Mouse (Mus musculus): ENCODE results near the gene Farp1. TPM values are rescaled to one million over a fixed set of nuclear protein-coding genes. Genes with fewer than 3 reads are reported as not detected.

Farp1 gene
- polyA plus RNA-seq, 1 experiment from 2014 or later, result 36.8 TPM

DNA sequence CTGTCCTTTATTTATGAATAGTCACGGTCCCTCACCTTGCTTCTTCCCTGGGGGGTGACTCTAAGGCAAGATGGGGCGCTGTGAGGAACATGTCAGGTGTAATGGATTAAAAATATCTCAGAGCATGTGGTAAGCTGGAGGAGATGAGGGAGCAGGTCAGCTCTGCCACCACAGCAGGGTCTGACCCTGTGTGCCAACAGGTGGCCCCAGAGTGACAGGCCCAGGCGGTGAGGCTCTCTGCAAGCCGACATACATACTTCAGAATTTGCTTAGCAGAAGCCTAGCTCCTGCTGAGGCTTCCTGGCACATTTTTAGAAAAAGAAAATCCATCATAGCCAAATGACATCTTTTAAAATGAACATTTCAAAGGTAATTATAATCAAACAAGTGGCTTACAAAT, 178.7 kb downstream of the Farp1 start:
- Histone ChIP-seq H3K4me3 (ENCODE audit: low read depth, low read length) (no peak overlapping the region), H3K27ac (ENCODE audit: low read depth) (no peak overlapping the region), H3K9me3 (ENCODE audit: low read depth, low read length) (no peaks in the 10 kb centered on the region), H3K27me3 (ENCODE audit: insufficient read depth, low read length) (no peaks in the 10 kb centered on the region), H3K4me1 (ENCODE audit: insufficient read depth) (peaks cover 10% of the 10 kb centered on the region; the same call in 1 of the 2 replicates), H3K36me3 (ENCODE audit: insufficient read depth) (peaks cover 9% of the 10 kb centered on the region; the same call in 1 of the 2 replicates), H3K4me2 (no peak overlapping the region), H3K9ac (no peak overlapping the region)
- ATAC-seq (ENCODE audit: insufficient read depth) (no peak), DNase-seq (no peak)
- 68% methylated on average over 4 of the region's 4 CpGs for WGBS
- no peak for TF ChIP-seq CTCF (IDR thresholded peaks at IDR 0.05; ENCODE audit: low read depth)

GRCm38 (mm10) chr14:121214636-121215257, 179.7 kb downstream of the Farp1 start:
- ATAC-seq (ENCODE audit: insufficient read depth), result no peak
- DNase-seq, result peak; percentile 41
- H3K9me3 ChIP-seq (ENCODE audit: low read depth, low read length), result no peaks in the 10 kb centered on the region
- H3K4me3 ChIP-seq (ENCODE audit: low read depth, low read length), result no peak overlapping the region
- TF ChIP-seq CTCF (IDR thresholded peaks at IDR 0.05; ENCODE audit: low read depth), result no peak
- H3K4me1 ChIP-seq (ENCODE audit: insufficient read depth), result peaks cover 10% of the 10 kb centered on the region; the same call in 1 of the 2 replicates
- H3K4me2 ChIP-seq, result no peak overlapping the region
- H3K9ac ChIP-seq, result no peak overlapping the region
- 67% methylated on average over 11 of the region's 11 CpGs for WGBS
- peak overlapping the region; percentile 82 for H3K27ac ChIP-seq (ENCODE audit: low read depth)
- H3K36me3 ChIP-seq (ENCODE audit: insufficient read depth), result peaks cover 9% of the 10 kb centered on the region; the same call in 1 of the 2 replicates
- no peaks in the 10 kb centered on the region for H3K27me3 ChIP-seq (ENCODE audit: insufficient read depth, low read length)

GRCm38 (mm10) chr14:121215817-121216216, 180.8 kb downstream of the Farp1 start:
- H3K36me3 ChIP-seq (ENCODE audit: insufficient read depth), result peaks cover 14% of the 10 kb centered on the region; the same call in 1 of the 2 replicates
- H3K27me3 ChIP-seq (ENCODE audit: insufficient read depth, low read length), result no peaks in the 10 kb centered on the region
- no peak for TF ChIP-seq CTCF (IDR thresholded peaks at IDR 0.05; ENCODE audit: low read depth)
- no peaks in the 10 kb centered on the region for H3K9me3 ChIP-seq (ENCODE audit: low read depth, low read length)
- DNase-seq (peak; percentile 88), ATAC-seq (ENCODE audit: insufficient read depth) (peak; percentile 69)
- H3K9ac ChIP-seq, result no peak overlapping the region
- 26% methylated on average over 5 of the region's 5 CpGs for WGBS
- no peak overlapping the region for H3K4me2 ChIP-seq
- peak overlapping the region; percentile 43; the same call in 1 of the 2 replicates for H3K27ac ChIP-seq (ENCODE audit: low read depth)
- H3K4me3 ChIP-seq (ENCODE audit: low read depth, low read length), result no peak overlapping the region
- peaks cover 10% of the 10 kb centered on the region; the same call in 1 of the 2 replicates for H3K4me1 ChIP-seq (ENCODE audit: insufficient read depth)

- Histone ChIP-seq H3K4me2 (no peak overlapping the region), H3K9ac (no peak overlapping the region), H3K36me3 (ENCODE audit: insufficient read depth) (peaks cover 22% of the 10 kb centered on the region), H3K27ac (ENCODE audit: low read depth) (no peak overlapping the region), H3K27me3 (ENCODE audit: insufficient read depth, low read length) (no peaks in the 10 kb centered on the region), H3K9me3 (ENCODE audit: low read depth, low read length) (no peaks in the 10 kb centered on the region), H3K4me3 (ENCODE audit: low read depth, low read length) (no peak overlapping the region), H3K4me1 (ENCODE audit: insufficient read depth) (peaks cover 10% of the 10 kb centered on the region; the same call in 1 of the 2 replicates)
- DNase-seq (no peak), ATAC-seq (ENCODE audit: insufficient read depth) (no peak)
- 51% methylated on average over 6 of the region's 6 CpGs for WGBS
- no peak for TF ChIP-seq CTCF (IDR thresholded peaks at IDR 0.05; ENCODE audit: low read depth)
These were observed 181.7 kb downstream of the Farp1 start for GRCm38 (mm10) chr14:121216672-121217071.

DNA sequence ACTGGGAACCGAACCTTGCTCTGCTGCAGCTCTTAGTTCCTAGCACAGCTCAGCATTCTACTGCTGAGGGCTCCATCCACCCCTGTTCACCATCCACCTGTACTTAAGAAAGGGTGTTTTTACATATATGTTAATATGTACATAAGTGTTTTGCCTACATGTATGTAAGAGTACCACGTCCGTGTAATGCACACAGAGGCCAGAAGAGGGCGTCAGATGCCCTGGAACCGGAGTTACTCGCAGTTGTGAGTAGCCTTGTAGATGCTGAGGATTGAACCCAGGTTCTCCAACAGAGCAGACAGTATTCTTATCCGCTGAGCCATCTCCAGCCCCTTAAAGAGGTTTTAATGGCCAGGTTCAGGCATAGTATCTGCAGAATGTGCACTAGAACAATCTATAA, 183.6 kb downstream of the Farp1 start:
- DNase-seq, result no peak

GRCm38 (mm10) chr14:121219226-121220039, 184.4 kb downstream of the Farp1 start:
- H3K27me3 ChIP-seq (ENCODE audit: insufficient read depth, low read length), result no peaks in the 10 kb centered on the region
- TF ChIP-seq CTCF (IDR thresholded peaks at IDR 0.05; ENCODE audit: low read depth), result no peak
- H3K4me3 ChIP-seq (ENCODE audit: low read depth, low read length), result no peak overlapping the region
- no peak overlapping the region for H3K27ac ChIP-seq (ENCODE audit: low read depth)
- H3K4me1 ChIP-seq (ENCODE audit: insufficient read depth), result peaks cover 10% of the 10 kb centered on the region; the same call in 1 of the 2 replicates
- ATAC-seq (ENCODE audit: insufficient read depth) (no peak), DNase-seq (no peak)
- 72% methylated on average over 10 of the region's 10 CpGs for WGBS
- no peak overlapping the region for H3K9ac ChIP-seq
- no peaks in the 10 kb centered on the region for H3K9me3 ChIP-seq (ENCODE audit: low read depth, low read length)
- no peak overlapping the region for H3K4me2 ChIP-seq
- H3K36me3 ChIP-seq (ENCODE audit: insufficient read depth), result peaks cover 32% of the 10 kb centered on the region

More for the DNA sequence above, 183.6 kb downstream of the Farp1 start:
- H3K9me3 ChIP-seq (ENCODE audit: low read depth, low read length), result no peaks in the 10 kb centered on the region
- H3K9ac ChIP-seq, result no peak overlapping the region
- peak; percentile 33; the same call in 1 of the 2 replicates for TF ChIP-seq CTCF (IDR thresholded peaks at IDR 0.05; ENCODE audit: low read depth)
- peaks cover 10% of the 10 kb centered on the region; the same call in 1 of the 2 replicates for H3K4me1 ChIP-seq (ENCODE audit: insufficient read depth)
- no peaks in the 10 kb centered on the region for H3K27me3 ChIP-seq (ENCODE audit: insufficient read depth, low read length)
- ATAC-seq (ENCODE audit: insufficient read depth), result no peak
- H3K27ac ChIP-seq (ENCODE audit: low read depth), result no peak overlapping the region
- H3K36me3 ChIP-seq (ENCODE audit: insufficient read depth), result peaks cover 28% of the 10 kb centered on the region
- 76% methylated on average over 7 of the region's 7 CpGs for WGBS
- H3K4me2 ChIP-seq, result no peak overlapping the region
- no peak overlapping the region for H3K4me3 ChIP-seq (ENCODE audit: low read depth, low read length)

GRCm38 (mm10) chr14:121220040-121220322, 185.0 kb downstream of the Farp1 start:
- no peak for ATAC-seq (ENCODE audit: insufficient read depth)

More at GRCm38 (mm10) chr14:121220040-121220322, 185.0 kb downstream of the Farp1 start:
- 100% methylated on average over 1 of the region's 1 CpGs for WGBS
- Histone ChIP-seq H3K4me2 (no peak overlapping the region), H3K4me3 (ENCODE audit: low read depth, low read length) (no peak overlapping the region), H3K27ac (ENCODE audit: low read depth) (no peak overlapping the region), H3K9ac (no peak overlapping the region), H3K27me3 (ENCODE audit: insufficient read depth, low read length) (no peaks in the 10 kb centered on the region), H3K4me1 (ENCODE audit: insufficient read depth) (peaks cover 10% of the 10 kb centered on the region; the same call in 1 of the 2 replicates), H3K9me3 (ENCODE audit: low read depth, low read length) (no peaks in the 10 kb centered on the region), H3K36me3 (ENCODE audit: insufficient read depth) (peaks cover 32% of the 10 kb centered on the region)
- no peak for DNase-seq
- TF ChIP-seq CTCF (IDR thresholded peaks at IDR 0.05; ENCODE audit: low read depth), result no peak

All from lung, embryonic 14.5 days (tissue).